Mouse (Mus musculus): ENCODE results near the gene Arhgef12. TPM values are rescaled to one million over a fixed set of nuclear protein-coding genes. Genes with fewer than 3 reads are reported as not detected.

Arhgef12 gene
- polyA plus RNA-seq, 1 experiment from 2014 or later = 12.3 TPM

GRCm38 (mm10) chr9:43067896-43068295 is 39.1 kb downstream of the Arhgef12 start:
- H3K9me3 ChIP-seq = no peaks in the 10 kb centered on the region
- no peaks in the 10 kb centered on the region for H3K27me3 ChIP-seq
- H3K36me3 ChIP-seq = no peaks in the 10 kb centered on the region
- ATAC-seq (ENCODE audit: low FRiP score, low read depth) = no peak
- H3K4me1 ChIP-seq = peaks cover 19% of the 10 kb centered on the region
- no peak overlapping the region for H3K4me2 ChIP-seq (replicated peaks)
- WGBS = 83% methylated on average over 3 of the region's 3 CpGs
- H3K9ac ChIP-seq = no peak overlapping the region
- no peak overlapping the region for H3K4me3 ChIP-seq
- H3K27ac ChIP-seq = no peak overlapping the region

GRCm38 (mm10) chr9:43065231-43065630 is 41.8 kb downstream of the Arhgef12 start:
- Histone ChIP-seq H3K27ac (no peak overlapping the region), H3K36me3 (no peaks in the 10 kb centered on the region), H3K4me3 (no peak overlapping the region), H3K9ac (no peak overlapping the region), H3K4me2 (replicated peaks) (no peak overlapping the region), H3K27me3 (no peaks in the 10 kb centered on the region), H3K9me3 (no peaks in the 10 kb centered on the region), H3K4me1 (peaks cover 11% of the 10 kb centered on the region)
- ATAC-seq (ENCODE audit: low FRiP score, low read depth) = no peak
- WGBS = 72% methylated on average over 4 of the region's 4 CpGs

DNA sequence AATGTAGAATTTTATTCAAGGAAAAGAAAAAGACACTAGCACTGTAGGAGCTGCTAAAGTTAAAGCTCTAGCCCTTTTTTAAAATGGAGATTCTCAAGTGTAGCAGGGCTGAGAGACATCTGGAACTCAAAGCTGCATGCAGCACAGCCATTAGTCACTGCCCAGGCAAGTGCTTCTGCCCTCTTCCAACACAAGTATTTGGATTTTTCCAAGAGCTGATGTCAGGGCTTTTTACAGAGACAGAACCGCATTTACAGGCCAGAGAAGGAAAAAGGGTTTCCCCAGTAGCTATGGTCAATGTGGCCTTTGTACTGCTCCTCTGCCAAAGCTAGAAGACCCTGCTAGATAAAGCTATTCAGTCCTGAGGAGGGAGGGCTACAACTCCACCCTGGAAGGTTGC is 45.5 kb downstream of the Arhgef12 start:
- ATAC-seq (ENCODE audit: low FRiP score, low read depth) = no peak
- no peak overlapping the region for H3K9ac ChIP-seq
- H3K36me3 ChIP-seq = no peaks in the 10 kb centered on the region
- no peak overlapping the region for H3K4me3 ChIP-seq
- H3K27ac ChIP-seq = no peak overlapping the region
- H3K4me1 ChIP-seq = peaks cover 4% of the 10 kb centered on the region; the same call in 1 of the 2 replicates
- no peak overlapping the region for H3K4me2 ChIP-seq (replicated peaks)
- 89% methylated on average over 1 of the region's 1 CpGs for WGBS
- H3K27me3 ChIP-seq = no peaks in the 10 kb centered on the region
- no peaks in the 10 kb centered on the region for H3K9me3 ChIP-seq

DNA sequence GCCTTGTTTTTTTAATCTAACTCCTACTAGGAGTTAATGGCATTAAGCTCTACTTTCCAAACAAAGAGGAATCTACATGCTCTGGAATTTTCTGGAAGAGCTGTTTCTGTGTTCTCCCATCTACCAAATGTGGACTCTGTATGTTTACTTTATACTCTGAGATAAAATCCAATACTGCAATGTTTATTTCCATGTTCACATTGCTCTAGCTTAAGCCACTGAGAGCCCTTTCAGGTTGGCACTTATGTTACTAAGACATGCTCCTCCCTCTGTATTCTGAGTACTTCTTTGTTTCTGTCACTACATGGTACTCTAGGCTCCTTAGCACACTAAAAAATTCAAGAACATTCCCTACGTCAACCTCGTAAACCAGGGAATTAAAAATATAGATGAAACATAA is 56.6 kb downstream of the Arhgef12 start:
- Histone ChIP-seq H3K36me3 (peaks cover 4% of the 10 kb centered on the region; the same call in 1 of the 2 replicates), H3K4me3 (no peak overlapping the region), H3K4me1 (no peaks in the 10 kb centered on the region), H3K9me3 (0 out of 2 replicates have a peak, but pooled peaks cover 6% of the 10 kb centered on the region), H3K4me2 (replicated peaks) (no peak overlapping the region), H3K9ac (no peak overlapping the region), H3K27me3 (no peaks in the 10 kb centered on the region), H3K27ac (no peak overlapping the region)
- ATAC-seq (ENCODE audit: low FRiP score, low read depth) = no peak
- WGBS = 74% methylated on average over 2 of the region's 2 CpGs

GRCm38 (mm10) chr9:43044481-43044880 is 62.6 kb downstream of the Arhgef12 start:
- H3K4me1 ChIP-seq = peaks cover 4% of the 10 kb centered on the region; the same call in 1 of the 2 replicates
- no peak overlapping the region for H3K4me2 ChIP-seq (replicated peaks)
- no peak overlapping the region for H3K27ac ChIP-seq
- no peak overlapping the region for H3K9ac ChIP-seq
- no peaks in the 10 kb centered on the region for H3K9me3 ChIP-seq
- no peak overlapping the region for H3K4me3 ChIP-seq
- no peak for ATAC-seq (ENCODE audit: low FRiP score, low read depth)
- no peaks in the 10 kb centered on the region for H3K27me3 ChIP-seq
- peaks cover 17% of the 10 kb centered on the region for H3K36me3 ChIP-seq

- 82% methylated on average over 8 of the region's 8 CpGs for WGBS
These were observed 68.6 kb downstream of the Arhgef12 start for GRCm38 (mm10) chr9:43038466-43038865.

DNA sequence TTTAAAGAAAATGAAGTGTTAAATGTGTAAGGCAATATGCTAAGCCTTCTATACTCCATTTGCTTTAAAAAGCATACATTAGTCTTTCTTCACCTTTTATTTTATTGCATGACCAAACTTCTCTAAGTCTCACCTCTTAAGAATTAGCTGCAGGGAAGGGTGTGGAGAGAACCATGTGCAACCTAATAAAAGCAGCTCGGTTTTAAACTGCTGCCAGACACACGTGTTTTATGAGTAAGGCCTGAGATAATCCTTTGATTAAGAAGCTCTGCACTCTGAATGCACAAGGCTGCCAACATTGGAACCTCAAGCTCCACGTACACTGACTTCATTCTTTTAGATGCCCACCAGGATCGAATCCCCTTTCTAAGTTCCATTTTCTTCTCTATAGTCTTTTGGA is 71.8 kb downstream of the Arhgef12 start:
- no peaks in the 10 kb centered on the region for H3K9me3 ChIP-seq
- peaks cover 5% of the 10 kb centered on the region for H3K36me3 ChIP-seq
- ATAC-seq (ENCODE audit: low FRiP score, low read depth) = no peak
- 18% methylated on average over 4 of the region's 4 CpGs for WGBS
- peaks cover 20% of the 10 kb centered on the region for H3K4me1 ChIP-seq
- no peaks in the 10 kb centered on the region for H3K27me3 ChIP-seq
- H3K27ac ChIP-seq = no peak overlapping the region
- H3K9ac ChIP-seq = no peak overlapping the region
- no peak overlapping the region for H3K4me2 ChIP-seq (replicated peaks)
- no peak overlapping the region for H3K4me3 ChIP-seq

More at GRCm38 (mm10) chr9:43038466-43038865, 68.6 kb downstream of the Arhgef12 start:
- Histone ChIP-seq H3K4me1 (peaks cover 10% of the 10 kb centered on the region), H3K27ac (no peak overlapping the region), H3K4me3 (no peak overlapping the region), H3K36me3 (peaks cover 19% of the 10 kb centered on the region), H3K9me3 (no peaks in the 10 kb centered on the region), H3K27me3 (no peaks in the 10 kb centered on the region), H3K4me2 (replicated peaks) (no peak overlapping the region), H3K9ac (no peak overlapping the region)
- no peak for ATAC-seq (ENCODE audit: low FRiP score, low read depth)

GRCm38 (mm10) chr9:43034273-43034672 is 72.8 kb downstream of the Arhgef12 start:
- H3K9me3 ChIP-seq = no peaks in the 10 kb centered on the region
- no peak overlapping the region for H3K27ac ChIP-seq
- H3K4me2 ChIP-seq (replicated peaks) = no peak overlapping the region
- no peak for ATAC-seq (ENCODE audit: low FRiP score, low read depth)
- no peak overlapping the region for H3K9ac ChIP-seq
- peaks cover 2% of the 10 kb centered on the region; the same call in 1 of the 2 replicates for H3K36me3 ChIP-seq
- no peak overlapping the region for H3K4me3 ChIP-seq
- no peaks in the 10 kb centered on the region for H3K27me3 ChIP-seq
- peaks cover 20% of the 10 kb centered on the region for H3K4me1 ChIP-seq

DNA sequence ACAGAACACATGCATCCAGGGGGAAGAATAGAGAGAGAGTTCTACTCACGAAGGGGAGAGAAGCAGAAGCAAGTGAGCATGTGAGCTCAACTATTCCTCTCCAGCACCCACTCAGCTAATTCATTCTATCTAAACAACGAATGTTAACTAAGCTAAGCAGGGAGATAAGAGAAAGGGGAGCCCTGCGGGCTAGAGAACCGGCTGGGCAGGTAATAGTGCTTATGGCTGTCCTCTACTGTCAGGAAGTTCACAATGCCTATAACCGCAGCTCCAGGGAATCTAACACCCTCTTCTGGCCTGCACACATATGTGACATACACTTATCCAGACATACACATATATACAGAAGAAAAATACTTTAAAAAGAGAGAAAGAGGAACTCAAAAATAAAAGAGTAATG is 79.3 kb downstream of the Arhgef12 start:
- no peak for ATAC-seq (ENCODE audit: low FRiP score, low read depth)

GRCm38 (mm10) chr9:43021515-43022251 is 85.4 kb downstream of the Arhgef12 start:
- Histone ChIP-seq H3K9ac (no peak overlapping the region), H3K27me3 (no peaks in the 10 kb centered on the region), H3K4me1 (no peaks in the 10 kb centered on the region), H3K9me3 (no peaks in the 10 kb centered on the region), H3K4me2 (replicated peaks) (no peak overlapping the region), H3K4me3 (no peak overlapping the region), H3K36me3 (peaks cover 25% of the 10 kb centered on the region), H3K27ac (no peak overlapping the region)
- 85% methylated on average over 5 of the region's 5 CpGs for WGBS
- no peak for ATAC-seq (ENCODE audit: low FRiP score, low read depth)

More for the DNA sequence above, 79.3 kb downstream of the Arhgef12 start:
- Histone ChIP-seq H3K4me2 (replicated peaks) (no peak overlapping the region), H3K4me1 (peaks cover 8% of the 10 kb centered on the region; the same call in 1 of the 2 replicates), H3K27me3 (no peaks in the 10 kb centered on the region), H3K27ac (no peak overlapping the region), H3K9me3 (no peaks in the 10 kb centered on the region), H3K4me3 (no peak overlapping the region), H3K36me3 (peaks cover 12% of the 10 kb centered on the region), H3K9ac (no peak overlapping the region)
- 73% methylated on average over 5 of the region's 5 CpGs for WGBS

DNA sequence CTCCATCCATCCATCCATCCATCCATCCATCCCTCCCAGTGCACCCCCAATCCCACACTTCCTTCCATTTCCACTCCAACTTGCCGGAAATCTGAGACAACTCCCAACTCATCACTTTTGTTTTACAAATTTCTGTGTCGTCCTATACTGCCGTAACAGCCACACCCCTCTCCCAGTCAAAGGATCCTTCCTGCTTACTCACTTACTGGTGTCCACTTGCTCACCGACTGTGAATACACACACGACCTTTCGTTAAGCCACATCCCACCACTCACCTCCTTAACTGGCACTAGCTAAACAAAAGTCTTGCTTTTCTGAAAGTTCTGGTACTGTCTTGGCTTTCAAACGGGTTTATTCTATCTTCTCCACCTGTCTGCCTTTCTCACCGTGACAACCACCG is 87.4 kb downstream of the Arhgef12 start:
- Histone ChIP-seq H3K27me3 (no peaks in the 10 kb centered on the region), H3K27ac (no peak overlapping the region), H3K4me1 (no peaks in the 10 kb centered on the region), H3K9me3 (no peaks in the 10 kb centered on the region), H3K9ac (no peak overlapping the region), H3K4me3 (no peak overlapping the region), H3K36me3 (peaks cover 28% of the 10 kb centered on the region), H3K4me2 (replicated peaks) (no peak overlapping the region)
- 94% methylated on average over 9 of the region's 9 CpGs for WGBS
- no peak for ATAC-seq (ENCODE audit: low FRiP score, low read depth)

DNA sequence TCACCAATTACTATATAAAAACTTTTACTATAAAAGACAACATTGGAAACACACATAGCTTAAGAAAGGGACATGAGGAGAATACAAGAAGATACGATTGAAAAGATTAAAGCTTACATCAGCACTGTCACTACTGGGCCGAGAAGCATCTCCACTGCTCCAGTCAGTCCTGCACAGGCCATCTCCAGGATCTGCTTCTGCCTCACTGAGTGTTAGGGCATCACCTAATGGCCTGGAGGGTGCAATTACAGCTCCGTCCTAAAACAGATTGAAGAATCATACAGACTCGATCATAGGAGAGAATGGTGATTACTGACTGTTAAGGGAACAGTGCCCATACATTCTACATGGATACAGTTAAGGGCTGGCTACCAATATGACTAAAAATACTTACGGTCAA is 91.3 kb downstream of the Arhgef12 start:
- H3K27ac ChIP-seq = no peak overlapping the region
- no peaks in the 10 kb centered on the region for H3K9me3 ChIP-seq
- WGBS = 85% methylated on average over 5 of the region's 5 CpGs
- H3K4me1 ChIP-seq = no peaks in the 10 kb centered on the region
- no peak overlapping the region for H3K4me2 ChIP-seq (replicated peaks)
- H3K27me3 ChIP-seq = no peaks in the 10 kb centered on the region
- H3K9ac ChIP-seq = no peak overlapping the region
- no peak for ATAC-seq (ENCODE audit: low FRiP score, low read depth)
- peaks cover 38% of the 10 kb centered on the region for H3K36me3 ChIP-seq
- H3K4me3 ChIP-seq = no peak overlapping the region

DNA sequence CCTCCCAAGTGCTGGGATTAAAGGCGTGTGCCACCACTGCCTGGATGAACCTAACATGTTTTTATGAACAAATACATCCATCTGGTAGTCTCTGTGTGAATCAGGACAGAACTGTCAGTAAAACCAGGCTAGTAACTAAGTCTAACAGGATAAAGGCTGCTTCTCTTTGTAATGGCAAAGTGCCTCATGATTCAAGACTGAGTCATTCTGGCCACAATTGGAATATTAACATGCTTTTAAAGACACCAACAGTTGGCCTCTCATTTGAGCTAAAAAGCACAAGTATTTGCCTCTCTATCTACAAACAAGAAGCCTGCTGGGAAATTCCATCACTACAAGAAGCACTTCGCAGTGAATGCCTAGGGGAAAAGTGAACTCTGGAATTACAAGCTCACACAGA is 91.7 kb downstream of the Arhgef12 start:
- H3K4me3 ChIP-seq = no peak overlapping the region
- H3K4me2 ChIP-seq (replicated peaks) = no peak overlapping the region
- no peak for ATAC-seq (ENCODE audit: low FRiP score, low read depth)

More for the DNA sequence above, 91.7 kb downstream of the Arhgef12 start:
- no peaks in the 10 kb centered on the region for H3K27me3 ChIP-seq
- H3K9me3 ChIP-seq = no peaks in the 10 kb centered on the region
- H3K27ac ChIP-seq = no peak overlapping the region
- no peak overlapping the region for H3K9ac ChIP-seq
- H3K36me3 ChIP-seq = peaks cover 37% of the 10 kb centered on the region
- WGBS = 84% methylated on average over 2 of the region's 2 CpGs
- H3K4me1 ChIP-seq = no peaks in the 10 kb centered on the region
